Mouse (Mus musculus) ovary, adult 18-20 months (tissue): Measurements from ENCODE around the gene Ttk.
A peak's percentile ranks its signal among the peaks of the same experiment; 100 is the strongest.

Source experiments
- DNase-seq: peaks from one replicate; pipeline ENCODE4 v3.0.0; 2022; ENCODE audit warnings: low spot score, mixed read lengths

The Ttk gene

DNA sequence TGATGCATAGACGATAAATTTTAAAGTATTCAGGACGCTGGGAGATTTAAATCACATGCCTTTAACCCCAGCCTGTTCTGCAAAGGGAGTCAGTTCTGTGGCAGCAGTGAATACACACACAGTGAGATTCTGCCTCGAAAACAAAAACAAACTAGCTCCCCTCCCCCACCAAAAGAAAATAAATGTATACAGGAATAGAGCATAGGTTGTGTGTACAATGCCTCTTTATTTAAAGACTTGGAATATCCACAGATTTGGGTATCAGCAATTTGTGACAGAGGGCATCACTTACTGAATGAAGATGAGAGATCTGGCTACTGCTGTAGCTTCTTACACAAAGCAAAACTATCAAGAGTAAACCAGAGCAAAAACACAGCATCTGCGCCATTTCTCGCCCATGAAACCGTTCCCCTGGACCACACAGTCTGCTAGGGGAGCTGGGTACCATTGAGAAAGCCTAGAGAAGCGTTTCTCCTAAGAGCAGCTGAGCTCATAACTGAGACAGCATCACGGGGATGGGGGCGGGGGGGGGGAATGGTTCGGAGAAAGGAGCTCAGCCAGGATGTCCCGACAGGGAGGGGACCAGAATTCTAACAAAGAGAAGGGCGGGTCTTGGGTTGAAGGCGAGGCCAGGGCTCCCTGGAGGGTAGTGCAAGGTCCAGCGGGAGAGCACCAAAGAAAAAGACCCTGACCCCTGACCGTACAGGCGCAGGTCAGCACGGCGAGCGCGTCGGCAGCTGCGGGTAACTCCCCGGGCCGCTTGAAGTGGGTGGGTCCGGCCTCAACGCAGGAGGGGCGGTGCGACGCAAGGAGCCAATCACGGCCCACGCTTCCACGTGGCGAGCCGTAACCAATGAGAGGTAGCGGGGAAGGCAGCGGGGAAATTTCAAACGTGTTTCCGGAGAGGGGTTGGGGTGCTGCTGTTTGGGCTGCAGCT lies at the start of gene Ttk:
Gene Ttk (plus strand): TSS at position 879 of the 937 bp plus-strand sequence.
- DNase-seq: peak; percentile 82

DNA sequence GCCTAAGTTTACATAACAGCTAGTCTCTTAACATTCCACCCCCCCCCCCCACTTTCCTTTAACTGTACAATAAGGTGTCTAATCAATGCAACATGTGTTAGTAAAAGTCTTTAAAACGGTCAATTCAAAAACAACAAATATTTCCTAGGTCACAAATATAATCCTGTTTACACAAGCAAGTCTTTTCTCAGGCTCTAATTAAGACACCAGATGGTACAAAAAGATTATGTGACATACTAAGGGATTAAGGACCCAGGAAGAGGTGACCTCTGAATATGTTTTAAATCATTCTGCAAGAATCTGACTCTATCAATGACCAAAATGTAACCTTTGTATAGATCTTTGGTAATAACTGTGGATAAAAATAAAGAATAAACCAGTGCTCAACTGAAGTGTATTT lies 49.0 kb upstream of the Ttk start:
- DNase-seq: no peak

DNA sequence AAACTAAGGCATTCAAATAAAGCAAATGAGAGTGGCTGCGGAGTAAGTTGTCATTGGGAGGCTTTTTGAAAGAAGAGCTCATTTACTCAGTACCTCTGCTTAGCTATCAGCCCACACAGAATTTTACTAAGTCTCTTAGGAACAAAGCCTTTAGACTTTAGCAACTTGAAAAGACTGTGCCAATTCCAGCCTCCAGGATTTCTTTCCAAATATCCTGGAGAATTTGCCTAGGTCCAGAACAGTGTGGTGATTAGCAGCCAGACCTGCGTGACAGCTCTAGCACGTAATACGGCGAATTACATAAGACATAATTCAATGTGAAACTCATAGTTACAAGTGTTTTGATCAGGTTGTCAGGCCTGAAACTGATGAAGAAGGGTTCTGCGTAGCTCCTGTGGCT lies 45.2 kb upstream of the Ttk start:
- DNase-seq: no peak

DNA sequence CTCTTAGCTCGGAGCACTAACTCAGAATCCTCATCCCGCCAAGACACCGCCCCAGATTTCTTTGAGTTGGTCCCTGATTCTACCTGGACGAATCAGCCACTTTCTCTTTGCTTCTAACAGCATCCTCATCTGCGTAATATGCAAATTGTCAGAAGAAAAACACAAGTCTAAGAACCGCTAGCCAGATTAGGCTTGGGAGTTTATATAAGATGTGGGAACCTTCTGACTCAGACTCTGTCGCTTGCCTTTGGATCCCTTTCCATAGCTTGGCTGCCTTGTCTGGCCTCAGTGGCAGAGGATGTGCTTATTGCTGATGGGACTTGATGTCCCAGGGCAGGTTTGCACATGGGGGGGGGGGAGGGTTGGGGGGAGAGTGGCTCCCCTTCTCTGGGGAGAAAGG lies 37.6 kb upstream of the Ttk start:
- DNase-seq: no peak

DNA sequence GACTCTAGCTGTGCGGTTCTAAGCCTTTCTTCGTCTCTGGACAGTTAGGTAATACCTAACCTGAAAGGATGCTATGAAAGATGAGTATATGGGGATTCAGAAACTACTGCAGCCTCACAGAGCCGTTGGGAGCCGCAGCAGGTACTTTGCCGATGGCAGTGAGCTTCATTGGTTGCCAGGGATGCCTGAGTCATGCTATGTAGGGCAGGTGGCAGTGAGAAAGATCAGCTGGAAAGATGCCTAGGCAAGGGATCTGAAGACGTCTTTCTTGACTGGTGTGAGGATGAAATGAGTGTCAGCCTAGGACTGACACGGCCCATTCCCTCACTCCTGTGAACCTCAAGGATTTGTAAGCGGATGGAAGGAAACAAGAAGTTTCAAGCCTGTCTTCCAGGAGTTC lies 36.6 kb upstream of the Ttk start:
- no peak for DNase-seq

DNA sequence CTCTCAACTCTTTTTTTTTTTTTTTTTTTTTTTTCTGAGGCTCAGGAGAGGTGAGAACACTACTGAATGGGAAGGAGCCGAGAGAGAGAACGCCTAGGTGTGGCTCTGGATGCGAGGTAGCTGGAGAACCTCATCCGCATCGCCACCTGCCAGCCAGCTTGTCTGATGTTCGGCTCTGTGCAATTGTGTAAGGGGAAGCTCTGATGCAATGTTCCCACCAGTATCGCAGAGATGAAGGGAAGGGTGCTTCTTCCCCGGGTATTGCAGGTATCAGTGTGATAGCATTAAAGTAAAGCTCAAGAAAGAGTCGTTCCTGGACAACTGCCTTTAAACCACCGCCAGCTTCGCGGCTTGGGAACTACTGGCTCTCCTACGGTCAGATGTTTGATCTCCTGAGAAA lies 30.1 kb upstream of the Ttk start:
- DNase-seq: no peak

DNA sequence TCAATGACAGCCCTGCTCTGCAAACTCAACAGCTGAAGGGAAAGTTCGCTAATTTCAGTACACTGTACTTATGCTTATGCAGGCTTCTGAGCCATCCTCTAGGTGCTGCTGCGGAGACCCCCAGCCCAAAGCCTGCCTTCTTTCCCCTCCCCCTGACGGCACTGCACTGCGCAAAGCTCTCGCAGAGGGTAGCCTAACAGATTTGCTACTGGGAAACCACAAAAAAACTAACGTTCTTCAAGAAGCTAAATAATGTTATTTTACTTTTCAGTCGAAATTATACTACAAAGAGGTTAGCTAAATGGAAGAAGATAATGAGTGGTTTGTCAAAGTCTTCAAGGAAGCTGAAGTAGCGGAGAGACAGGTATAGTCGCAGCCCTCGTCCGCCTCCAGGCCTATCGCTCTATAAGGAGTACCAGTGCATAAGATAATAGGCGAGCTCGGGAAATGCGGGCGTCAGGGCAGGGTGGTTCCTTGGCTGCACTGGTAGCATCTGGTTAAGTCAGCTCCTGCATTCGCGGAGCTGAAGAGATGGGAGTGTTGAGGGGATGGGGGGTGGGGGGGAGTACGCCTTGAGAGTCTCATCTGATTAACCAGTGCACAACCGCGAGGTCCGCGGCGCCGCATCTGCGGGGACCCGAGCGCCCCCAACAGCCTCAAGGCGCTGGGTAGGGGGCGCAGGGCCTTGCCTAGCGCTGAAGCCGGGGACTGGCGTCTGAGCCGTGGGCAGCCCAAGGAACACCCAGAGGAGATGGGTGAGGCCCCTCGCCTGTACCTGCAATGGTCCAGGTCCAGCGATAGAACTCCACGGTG lies 29.1 kb upstream of the Ttk start:
- DNase-seq: no peak

DNA sequence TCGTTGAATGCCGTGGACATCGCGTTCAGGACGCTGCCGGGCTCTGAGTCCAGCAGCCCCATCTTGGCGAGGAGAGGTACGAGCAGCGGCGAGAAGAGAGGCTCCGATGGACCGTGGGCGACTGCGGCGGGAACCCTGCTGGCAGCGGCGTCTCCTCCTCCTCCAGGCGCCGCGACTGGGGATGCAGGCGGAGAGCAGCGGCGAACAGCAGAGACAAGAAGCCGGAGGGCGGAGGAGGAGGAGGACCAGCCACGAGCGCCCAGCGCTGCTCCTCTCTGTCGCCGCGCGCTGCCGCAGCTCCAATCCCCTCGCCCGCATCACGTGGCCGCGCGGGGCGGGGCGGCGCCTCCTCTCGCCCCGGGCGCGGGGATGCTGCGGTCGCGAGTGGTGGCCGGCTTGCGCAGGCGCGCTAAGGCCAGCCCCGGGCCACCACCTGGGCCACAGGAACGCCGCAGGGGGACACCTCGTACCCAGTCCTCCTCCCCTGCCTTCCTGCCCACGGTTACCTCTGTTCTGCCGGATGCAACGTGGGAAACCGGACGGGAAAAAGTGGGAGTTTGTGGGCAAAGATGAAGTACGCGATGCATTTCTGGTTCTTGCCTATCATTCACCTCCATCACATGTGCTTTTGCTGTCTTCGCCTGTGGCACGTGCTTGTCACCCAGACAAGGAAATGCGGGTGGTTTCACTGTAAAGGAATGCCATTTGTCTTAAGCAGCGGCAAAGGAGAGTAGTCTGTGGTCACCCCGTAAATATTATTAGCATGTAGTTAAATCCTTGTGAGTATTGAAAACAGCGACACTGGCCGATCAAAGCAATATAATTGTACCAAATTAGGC lies 28.3 kb upstream of the Ttk start, which contains the start of gene Elovl4:
Gene Elovl4 (minus strand): TSS at position 301 of the 839 bp plus-strand sequence.
- DNase-seq: peak; percentile 33

DNA sequence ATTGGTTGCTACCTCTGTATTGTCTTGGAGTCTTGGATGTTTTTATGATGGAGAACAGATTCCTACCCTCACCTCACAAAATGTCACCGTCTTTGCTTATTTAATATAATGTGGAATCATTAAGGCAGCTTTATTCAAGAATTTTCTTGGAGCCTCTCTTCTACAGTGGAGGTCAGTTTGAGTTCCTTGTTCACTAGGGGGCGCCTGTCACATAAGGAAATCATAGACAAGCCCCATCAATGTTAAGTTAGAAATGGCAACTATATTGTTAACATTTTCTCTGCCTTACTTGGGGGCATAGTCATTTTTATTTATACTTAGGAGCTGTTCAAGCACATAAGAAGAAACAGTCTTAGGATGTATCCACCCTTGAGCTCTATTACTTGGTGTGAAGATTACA lies 26.9 kb upstream of the Ttk start:
- DNase-seq: no peak

DNA sequence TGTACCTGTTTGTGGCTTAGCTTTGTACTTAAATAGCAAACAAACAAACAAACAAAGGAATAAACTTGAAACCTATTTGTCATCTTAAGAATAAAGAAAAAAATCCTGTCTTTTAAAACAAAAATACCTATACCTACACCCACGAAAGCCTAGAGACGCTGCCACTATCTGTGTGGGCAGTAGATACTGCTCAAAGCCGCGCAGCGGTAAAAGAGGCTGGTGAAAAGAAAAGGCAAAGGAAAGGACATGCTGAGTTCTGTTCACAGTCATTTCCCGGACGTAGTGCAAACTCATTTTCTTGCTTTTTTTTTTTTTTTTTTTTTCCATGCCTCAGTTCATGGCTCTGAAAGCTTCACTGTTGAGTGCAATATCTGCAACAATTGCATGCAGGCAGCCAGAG lies 15.3 kb upstream of the Ttk start:
- DNase-seq: no peak

DNA sequence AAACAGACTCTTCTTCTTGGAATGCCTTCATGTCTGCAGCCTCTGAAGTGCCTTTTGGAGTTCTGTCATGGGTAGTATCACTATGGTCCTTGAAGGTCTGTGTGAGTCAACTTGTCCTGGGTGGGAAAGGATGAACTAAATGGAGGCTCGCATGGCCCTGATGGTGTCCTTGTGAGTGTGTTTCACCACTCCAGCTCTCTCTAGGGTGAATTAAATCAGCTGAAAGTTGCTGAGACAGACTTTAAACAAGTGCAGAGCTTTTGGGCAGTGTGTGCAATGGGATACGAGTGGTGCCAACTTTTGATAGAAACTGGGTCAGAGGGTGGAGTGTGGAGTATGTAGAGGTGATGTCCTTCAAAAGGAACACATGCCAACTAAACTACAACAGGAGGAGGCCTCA lies 13.5 kb upstream of the Ttk start:
- DNase-seq: no peak

DNA sequence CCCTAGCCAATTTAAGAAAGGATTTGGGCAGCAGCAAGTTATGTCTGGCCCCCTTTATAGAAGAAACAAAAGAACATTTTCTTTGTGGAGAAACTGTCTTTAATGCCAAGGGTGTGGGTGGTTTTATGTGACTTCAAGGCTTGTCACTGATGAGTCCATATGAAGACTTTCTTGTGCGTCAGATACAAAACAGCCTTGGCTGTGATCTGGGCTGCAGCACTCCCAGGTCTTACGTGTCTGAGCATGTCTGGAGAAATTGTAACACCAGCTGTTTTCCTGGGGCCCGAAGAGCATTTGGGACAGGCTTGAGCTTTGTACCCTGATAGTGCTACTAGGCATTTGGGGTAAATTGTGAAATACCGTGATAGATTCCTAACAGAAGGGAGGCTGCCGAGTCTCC lies 11.6 kb upstream of the Ttk start:
- no peak for DNase-seq

DNA sequence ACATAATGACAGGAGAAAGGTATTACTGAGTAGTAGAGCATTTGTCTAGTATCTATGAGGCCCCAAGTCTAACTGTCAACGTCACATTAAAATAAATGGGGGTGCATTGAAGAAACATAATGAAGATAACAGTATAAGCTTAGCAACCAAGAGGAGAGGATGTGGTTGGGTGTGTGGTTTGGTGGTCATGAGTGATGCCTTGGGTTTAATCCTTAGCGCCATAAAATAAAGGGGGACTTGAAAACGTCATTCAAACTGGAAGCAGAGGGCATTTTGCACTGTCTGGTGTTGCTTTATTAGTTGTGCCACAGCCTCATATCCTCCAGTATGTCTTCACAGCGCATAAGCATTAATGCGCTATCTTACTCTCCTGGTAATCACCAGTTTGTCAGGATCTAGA lies 4.6 kb upstream of the Ttk start:
- DNase-seq: no peak

DNA sequence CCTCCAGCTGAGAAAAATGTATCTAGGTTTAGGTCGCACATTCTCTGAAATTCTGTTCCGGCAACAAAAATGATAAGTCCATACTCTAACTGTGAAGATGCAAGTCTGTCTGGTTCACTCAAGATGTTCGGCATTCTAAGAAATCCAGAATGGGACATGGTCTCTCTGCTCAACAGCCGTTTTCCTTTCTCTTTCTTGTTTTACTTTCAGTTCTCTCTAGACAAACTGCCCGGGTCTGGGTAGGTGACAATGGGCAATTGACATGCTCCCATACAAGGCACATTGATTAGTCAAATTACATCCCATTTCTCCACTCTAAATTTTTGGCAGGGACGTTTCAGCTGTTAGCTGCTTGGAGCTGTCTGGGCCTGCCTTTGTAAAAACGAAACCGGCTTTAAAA lies 3.3 kb upstream of the Ttk start:
- DNase-seq: no peak

DNA sequence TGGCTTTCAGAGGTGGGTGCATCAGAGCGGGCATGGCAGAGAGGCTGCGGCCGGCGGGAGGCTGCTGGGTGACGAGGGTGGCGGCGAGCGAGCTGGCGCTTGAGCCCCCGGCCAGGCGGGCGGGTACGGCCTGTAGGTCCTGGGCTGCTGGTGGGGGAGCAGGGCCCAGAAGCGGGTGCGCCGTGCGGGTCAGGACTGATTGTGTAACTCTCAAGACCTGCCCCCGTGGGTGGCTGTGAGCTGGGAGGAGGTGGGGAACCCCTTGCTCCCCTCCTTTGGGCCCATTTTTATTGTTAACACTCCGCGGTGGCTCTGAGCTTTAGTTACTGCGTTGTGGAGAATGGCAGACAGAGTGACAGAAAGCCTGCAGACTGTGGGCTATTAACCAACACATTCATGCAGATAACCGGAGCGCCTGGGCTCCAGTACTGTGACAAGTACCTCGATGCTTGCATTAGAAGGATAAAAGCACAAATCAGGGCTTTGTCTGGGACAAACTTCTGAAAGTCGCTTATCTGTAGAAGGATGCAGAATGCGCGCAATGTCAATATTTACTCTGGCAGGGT lies 342 bp downstream of the Ttk start:
- DNase-seq: no peak

DNA sequence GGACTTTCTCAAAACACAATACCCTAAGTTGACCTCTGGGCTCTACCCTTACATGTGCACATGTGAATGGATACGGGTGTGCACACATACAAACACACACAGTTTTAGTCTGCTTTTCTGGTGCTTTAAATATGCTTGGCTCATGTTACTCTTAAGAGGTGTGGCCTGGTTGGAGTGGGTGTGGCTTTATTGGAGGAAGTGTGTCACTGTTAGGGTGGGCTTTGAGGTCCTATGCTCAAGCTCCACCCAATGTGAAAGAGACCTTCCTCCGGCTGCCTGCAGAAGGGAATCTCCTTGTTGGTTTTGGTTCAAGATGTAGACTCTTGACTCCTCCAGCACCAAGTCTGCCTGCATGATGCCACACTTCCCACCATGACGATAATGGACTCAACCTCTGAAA lies 18.0 kb downstream of the Ttk start:
- no peak for DNase-seq

DNA sequence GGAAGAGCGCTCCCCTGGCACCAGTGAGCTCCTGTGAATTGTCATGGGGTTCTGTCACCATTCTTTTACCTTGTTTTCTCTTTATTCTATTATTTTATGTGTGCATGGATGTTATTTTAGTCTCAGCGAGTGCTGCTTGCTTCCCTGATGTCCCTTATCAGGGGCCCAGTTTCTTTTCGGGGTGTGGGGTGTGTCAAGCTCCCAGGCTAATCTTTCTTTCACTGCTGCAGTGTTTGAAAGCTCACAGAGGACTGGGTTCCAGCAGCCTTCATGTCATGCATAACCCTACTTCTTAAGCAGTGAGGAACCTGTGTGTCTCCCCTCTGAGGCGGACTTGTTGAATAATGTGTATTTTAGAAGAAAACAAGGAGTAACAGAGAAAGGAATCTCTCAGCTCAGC lies 30.7 kb downstream of the Ttk start:
- no peak for DNase-seq

DNA sequence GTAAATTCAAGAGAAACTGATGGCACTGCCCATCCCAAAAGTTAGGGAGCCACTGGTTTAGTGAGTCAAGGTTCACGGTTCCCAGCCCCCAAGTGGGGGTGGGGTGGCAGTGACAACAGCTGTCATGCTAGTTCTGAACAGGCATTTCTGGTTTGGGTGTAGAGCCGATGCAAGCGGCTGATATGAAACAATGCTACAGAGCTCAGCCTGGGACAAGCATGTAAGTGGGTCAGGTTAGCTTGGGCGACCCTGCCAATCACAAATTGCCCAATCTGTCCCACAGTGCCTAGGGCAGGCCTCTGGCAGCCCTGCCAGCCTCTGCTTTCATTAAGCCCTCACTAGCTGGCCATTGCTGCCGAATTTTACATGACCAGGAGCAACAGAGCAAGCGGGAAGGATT lies 47.7 kb downstream of the Ttk start:
- DNase-seq: no peak

DNA sequence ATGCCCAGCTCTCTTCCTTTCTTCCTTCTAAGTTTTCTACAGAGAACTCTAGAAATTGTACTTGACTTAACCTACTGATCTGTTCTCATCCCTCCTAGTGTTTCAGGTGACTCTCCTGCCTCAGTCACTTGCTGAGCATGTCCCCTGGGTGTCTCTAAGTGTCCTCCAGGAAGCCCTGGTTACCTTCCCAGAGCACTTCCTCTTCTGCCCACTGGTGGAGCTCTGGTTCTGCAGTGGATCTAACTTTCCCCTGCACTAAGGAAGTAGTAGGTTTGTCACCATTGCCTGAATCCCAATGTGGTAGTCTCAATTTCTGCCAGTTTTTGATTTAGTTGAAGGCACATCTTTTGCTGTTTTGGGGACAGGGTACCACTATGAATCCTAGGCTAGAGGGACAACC lies 51.7 kb downstream of the Ttk start:
- no peak for DNase-seq

DNA sequence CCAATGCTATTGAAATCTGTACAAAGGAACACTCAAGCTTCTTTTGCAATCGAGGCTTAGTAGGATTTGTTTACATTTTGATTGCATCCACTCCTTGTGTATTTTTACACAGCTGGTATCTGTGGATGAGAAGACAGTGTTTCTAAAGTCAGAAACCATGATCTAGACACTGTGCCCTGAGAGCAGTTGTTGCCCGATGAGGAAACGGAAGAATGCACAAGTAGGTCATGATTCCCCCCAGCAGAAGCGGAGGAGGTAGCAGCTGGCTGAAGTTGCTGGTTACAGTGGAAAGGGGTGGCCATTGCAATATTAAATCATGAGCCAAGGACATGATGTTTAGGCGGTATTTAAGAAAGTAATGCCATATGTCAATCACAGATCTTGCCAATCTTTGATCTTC lies 53.7 kb downstream of the Ttk start:
- no peak for DNase-seq

DNA sequence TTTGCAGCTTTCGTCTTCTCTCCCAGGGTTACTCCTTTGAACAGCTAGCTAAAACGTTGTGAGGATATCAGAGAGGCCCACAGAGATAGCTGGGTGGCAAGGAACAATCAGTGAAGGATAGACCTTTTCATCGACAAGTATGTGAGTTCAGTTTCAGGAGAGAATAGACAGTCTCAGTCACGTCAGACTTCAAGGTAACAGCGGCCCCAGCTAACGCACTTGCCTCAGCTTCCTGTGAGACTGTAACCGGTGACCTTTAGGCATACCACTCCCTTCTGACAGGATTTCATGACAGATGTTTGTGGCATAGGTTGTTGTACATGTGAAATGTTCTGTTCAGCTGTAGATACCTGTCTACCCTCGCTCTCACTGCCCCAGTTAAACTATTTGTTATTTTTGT lies 58.6 kb downstream of the Ttk start:
- no peak for DNase-seq

DNA sequence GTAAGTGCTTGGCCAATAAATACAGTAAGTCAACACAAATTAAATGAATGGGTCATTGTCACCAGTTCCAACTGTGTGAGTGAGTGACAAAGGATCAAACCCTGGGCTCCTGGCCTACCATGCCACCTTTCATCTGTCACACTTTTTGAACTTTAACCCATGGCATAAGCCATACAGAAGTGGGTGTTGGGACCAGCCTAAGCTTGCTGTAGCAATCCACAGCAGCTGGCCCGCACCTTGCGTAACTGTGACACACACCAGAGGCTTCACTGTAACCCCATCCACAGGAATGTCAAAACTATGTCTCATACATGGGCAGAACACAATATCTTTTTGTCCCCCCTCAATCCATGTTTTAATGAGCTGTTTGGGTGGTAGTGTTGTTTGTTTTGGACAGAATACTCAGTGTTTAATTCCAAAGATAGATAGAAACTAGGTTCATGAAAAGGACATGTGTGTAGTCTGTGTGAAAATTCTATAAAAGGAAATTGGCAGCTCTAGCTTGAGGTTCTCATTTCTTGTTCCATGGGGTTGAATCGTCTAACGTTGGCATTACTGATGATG lies 59.4 kb downstream of the Ttk start:
- DNase-seq: no peak
